Mouse (Mus musculus) layer of hippocampus, adult 11-12 months (tissue): ENCODE results near the gene Krt8.
"Not testable (repeated sequence)": the region's sequence is repeated elsewhere in the genome, so short reads cannot be mapped to it uniquely, and the experiment has no call there.

Experiments
- DNase-seq: peaks from one replicate; pipeline ENCODE4 v3.0.0; 2022; ENCODE audit warnings: low spot score

The Krt8 gene

GRCm38 (mm10) chr15:102007097-102008069, 3.1 kb upstream of the Krt8 start:
- no peak for DNase-seq

GRCm38 (mm10) chr15:102006317-102006716, 2.0 kb upstream of the Krt8 start:
- no peak for DNase-seq

DNA sequence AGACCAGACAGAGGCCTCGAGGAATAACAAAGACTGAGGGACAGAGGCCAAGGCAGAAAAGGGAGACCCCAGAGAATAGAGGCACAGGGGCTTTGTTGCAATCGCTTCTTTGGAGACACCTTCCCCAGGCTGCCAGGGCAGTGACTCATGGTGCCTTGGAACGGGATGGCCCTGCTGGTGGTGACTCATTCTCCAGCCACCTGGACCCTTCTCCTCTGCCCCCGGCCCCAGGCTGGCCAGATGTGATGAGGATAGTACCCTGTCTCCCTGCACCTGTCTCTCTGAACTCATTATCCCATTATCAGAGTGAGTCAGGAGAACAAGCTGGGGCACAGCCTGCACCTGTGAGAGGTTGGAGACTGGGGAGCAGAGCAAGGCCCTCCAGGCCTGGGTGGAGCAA, 1.0 kb upstream of the Krt8 start:
- DNase-seq = no peak

DNA sequence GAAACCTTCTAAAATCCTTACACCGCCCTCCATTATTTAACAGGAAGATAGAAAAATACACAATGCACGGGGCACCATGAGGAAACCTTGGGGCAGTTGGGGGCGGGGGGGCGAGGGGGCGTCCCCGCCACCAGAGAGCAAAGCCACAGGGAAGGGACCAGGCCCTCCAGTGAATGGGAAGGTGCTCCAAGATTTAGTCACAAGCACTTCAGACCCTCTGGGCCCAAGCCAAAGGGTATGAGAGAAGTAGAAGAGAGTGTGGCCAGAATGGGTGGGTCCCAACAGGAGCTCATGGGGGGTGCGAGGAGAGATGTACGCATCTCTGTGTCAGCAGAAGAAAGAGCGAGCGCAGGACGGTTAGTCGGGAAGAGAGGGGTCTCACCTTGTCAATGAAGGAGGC, 766 bp downstream of the Krt8 start:
- no peak for DNase-seq

DNA sequence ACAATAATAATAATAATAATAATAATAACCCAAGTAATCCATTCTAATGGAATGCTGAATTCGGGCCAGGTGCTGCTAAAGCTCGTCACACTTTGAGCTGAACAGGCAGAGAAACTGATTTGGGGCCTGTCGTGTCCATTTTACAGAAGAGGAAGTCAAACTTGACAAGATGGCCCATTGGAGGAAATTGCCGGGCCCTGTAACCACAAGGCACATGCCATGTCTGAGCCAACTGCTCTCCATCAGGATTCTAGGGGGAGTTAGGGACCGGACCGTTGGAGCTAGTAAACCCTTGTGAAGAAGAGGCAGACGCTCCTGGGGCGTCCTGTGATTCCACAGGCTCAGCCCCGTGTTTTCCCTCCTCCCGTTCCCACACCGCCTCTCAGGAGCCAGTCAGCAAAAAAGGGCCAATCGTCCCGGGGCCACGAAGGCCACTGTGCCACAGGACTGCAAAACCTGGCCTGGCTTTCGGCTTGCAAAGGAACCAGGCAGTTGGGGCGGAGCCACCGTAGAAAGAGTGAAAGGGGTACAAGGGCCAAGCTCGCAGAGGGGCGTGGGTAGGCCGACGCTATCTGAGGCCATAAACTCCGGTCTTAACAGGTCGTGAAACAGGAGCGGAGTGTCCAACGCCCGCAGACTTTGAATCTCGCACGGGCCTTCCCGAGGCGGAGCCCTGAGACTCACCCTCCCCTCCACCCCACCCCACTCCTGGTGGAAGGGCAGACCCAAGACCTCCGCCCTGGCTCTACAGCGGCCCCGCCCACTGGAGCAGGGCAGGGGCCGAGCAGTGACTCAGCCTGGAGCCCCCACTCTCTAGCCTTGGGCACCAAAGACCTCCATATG, 1.4 kb downstream of the Krt8 start:
- DNase-seq = no peak

GRCm38 (mm10) chr15:101999676-102000335, 4.5 kb downstream of the Krt8 start:
- DNase-seq = no peak

- no peak for DNase-seq
Observed at GRCm38 (mm10) chr15:101999156-101999555, 5.1 kb downstream of the Krt8 start.

DNA sequence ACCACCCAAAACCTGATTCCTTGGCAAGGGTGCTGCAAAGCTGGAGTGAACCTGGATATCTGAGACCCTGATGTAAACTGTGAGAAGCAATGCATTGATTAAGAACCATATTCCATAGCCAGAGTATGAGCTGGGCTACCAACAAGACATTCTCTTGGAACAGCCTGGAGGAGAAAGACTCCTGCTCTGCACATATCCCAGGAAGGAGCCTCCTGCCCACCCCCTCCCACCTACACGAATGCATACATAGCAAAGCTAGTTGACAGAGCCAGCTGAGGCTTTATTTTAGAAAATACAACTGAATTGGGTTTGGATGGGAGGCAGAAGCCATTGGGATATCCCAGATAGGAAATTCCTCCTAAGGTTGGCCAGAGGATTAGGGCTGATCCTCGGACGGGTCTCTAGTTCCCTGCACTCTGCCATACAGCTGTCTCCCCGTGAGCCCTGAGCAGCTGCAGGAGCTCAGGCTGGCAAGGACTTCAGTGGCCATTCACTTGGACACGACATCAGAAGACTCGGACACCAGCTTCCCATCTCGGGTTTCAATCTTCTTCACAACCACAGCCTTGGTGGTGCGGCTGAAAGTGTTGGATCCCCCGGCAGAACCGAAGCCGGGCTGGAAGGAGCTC, 7.7 kb downstream of the Krt8 start:
- DNase-seq = not testable (repeated sequence)

- no peak for DNase-seq
Observed at GRCm38 (mm10) chr15:101995484-101996236, 8.6 kb downstream of the Krt8 start.

DNA sequence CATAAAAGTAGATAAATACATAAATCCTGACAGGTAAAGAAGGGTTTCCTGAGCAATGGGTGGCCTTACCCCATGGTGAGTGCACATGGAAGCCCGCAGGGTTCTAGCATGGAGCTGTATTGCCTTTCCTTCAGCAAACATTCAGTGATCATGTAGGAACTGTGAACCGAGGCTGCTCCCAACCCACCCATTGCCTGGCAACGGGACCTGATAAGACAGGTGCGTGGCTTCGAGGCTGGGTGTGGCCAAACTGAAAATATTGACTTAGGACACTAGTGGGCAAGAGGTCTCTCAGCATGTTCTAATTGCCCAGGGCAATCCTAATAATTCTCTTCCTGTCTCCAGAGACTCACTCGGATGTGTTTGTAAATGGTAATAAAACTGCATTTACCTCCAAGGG, 9.9 kb downstream of the Krt8 start:
- no peak for DNase-seq

GRCm38 (mm10) chr15:101990946-101991345, 13.3 kb downstream of the Krt8 start:
- DNase-seq = no peak

DNA sequence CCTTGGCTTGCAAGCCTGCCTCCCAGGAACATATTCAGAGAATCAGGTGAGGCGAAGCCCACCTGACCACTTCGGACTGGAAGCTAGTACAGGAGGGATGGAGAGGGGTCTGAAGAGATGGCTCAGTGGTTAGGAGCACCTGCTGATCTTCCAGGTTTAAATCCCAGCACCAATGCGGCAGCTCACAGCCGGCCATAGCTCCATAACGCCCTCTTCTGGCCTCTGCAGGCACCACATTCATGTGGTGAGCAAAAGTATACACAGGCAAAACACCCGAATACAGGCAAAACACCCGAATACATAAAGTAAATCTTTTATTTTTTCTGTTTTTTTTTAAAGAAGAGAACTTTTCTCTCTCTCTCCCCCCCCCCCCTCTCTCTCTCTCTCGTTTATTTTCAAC, 15.6 kb downstream of the Krt8 start:
- no peak for DNase-seq

- DNase-seq = peak; percentile 91
Observed at GRCm38 (mm10) chr15:101988119-101988518, 16.2 kb downstream of the Krt8 start.

DNA sequence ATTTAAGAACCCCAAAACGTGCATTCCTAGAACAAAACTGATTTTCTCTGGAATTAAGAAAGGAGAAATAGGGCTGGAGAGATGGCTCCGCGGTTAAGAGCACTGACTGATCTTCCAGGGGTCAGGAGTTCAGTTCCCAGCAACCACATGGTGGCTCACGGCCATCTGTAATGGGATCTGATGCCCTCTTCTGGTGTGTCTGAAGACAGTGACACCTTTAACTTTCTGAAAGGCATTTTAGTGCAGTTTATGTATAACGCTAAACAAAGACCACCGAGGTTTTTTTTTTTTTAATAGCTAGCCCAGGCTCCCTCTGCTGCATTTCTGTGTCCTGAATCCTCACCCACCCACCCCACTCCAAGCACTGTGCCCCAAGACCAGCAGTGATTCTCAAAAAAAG, 19.5 kb downstream of the Krt8 start:
- no peak for DNase-seq

DNA sequence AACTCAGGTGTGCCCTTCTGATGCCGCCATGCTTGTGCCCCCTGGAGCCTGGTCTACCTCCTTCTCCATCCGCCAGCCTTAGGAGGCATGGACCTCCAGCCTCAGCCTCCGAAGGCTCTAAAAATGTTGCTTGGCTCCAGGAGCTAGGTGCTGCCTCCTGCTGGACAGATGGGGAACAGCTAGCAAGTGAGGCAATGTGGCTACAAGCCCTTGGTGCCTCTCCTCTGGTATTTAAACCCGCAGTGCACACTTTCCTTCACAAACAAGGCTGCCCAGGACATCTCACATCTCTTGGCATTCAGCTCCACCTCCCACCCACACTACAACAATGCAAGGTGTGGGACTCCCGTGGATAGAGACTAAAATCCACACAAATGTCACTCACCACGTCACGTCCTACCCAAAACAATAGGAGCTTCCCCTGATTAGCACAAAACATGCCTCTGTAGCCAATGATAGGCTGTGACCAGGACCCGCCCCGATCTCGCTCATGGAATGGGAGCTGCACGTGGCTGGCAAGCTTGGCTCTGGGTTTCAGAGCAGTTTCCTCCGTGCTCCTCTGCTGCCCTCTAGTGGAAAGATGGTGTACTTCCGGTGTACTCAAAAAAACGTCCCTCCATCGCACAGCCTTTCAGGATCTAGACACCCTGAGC, 20.2 kb downstream of the Krt8 start:
- DNase-seq = peak; percentile 96

- no peak for DNase-seq
Observed at GRCm38 (mm10) chr15:101983315-101983948, 20.9 kb downstream of the Krt8 start.

- DNase-seq = no peak
Observed at GRCm38 (mm10) chr15:101980849-101981248, 23.4 kb downstream of the Krt8 start.

DNA sequence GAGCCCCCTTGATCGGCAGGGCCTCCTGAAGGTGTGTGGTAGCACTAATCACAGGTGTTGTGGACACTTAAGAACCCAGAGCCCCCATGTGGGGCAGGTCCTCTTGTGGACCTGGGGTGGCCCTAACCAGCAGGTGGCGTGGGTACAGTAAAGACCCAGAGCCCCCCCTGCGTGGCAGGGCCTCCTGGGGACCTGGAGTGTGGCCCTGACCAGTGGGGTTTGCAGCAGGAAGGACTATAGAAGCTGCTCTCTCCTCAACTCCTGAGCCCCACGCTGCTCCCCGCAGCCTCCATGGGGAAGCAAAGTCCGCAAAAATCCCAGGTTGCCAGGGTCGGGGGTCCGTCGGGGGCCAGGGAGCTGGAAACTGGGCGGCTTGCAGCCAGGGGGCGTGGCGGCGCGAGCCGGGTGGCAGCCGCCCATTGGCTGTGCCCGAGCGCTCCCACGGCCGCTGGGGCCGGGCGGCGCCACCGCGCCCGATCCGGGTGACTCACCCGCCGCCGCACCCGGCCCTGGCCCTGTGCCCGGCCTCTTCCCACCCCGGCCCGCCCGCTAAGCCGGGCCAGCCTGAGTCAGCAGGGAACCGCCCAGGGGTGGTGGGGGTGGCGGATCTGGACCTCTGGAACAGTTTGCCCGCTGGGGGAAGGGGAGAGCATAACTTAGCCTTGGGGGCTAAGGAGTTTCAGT, 27.1 kb downstream of the Krt8 start:
- DNase-seq = peak; percentile 80

DNA sequence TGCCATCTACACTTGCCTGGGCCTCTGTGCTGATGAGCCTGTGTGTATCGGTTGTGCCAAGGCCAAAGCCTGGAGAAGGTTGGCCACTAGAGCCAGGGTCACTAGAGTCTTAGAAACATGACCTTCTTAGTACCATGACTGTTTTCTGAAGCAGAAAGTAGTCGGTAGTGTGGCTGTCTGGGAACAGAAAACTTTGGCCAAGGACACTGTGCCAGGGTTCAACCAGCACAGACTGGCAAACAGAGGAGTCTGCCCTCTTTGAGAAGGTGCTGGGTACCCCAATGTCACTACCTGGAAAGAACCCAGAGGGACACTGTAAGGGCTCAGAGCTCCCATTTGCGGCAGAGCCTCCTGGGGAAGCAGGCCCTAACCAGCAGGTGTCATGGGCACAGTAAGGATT, 27.6 kb downstream of the Krt8 start:
- DNase-seq = no peak

- no peak for DNase-seq
Observed at GRCm38 (mm10) chr15:101976023-101976422, 28.3 kb downstream of the Krt8 start.
